Mouse (Mus musculus): ENCODE data around the gene Zfp385c. TPM values are rescaled to one million over a fixed set of nuclear protein-coding genes. Genes with fewer than 3 reads are reported as not detected.

Zfp385c gene
- total RNA-seq, 1 experiment from 2014 or later, result 0.76 TPM

DNA sequence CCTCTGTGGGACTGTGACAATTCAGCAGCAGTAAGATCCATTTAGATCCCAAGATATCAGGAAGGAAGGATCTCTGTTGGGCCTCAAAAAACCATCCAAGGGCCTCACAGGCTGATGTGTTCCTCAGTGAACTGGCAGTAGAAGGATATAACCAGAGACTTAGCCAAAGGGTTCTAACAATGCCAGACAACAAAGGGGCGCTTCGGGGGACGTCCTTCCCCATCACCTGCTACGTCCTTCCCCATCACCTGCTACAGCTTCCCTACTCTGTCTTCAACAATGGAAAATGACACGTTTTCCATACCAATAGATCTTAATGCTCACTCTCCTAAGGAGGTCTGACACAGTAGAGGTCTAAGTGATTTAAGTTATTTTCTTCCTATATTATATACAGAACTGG is 75.9 kb downstream of the Zfp385c start:
- ATAC-seq (replicated peaks; ENCODE audit: insufficient number of reproducible peaks, low FRiP score, low TSS enrichment, poor library complexity, severe bottlenecking), result no peak

DNA sequence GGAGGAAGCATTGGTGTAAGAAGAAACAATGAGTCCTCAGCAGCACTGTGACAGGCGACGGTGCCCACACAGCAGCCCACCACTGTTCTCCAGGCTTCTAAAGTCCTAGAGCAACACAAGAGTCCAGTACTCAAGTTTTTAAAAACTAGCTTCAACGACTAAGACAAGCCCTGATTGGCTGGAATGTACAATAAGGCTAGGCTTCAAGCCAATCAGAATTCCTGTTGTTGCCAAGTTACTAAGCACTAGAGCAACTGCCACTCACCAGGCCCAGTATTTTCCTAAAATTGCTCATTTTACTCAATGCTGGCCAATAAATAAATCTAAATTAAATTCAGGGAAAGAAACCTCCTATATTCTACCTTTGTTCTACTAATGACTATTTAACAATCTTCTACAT is 79.0 kb downstream of the Zfp385c start:
- ATAC-seq (replicated peaks; ENCODE audit: insufficient number of reproducible peaks, low FRiP score, low TSS enrichment, poor library complexity, severe bottlenecking), result no peak

DNA sequence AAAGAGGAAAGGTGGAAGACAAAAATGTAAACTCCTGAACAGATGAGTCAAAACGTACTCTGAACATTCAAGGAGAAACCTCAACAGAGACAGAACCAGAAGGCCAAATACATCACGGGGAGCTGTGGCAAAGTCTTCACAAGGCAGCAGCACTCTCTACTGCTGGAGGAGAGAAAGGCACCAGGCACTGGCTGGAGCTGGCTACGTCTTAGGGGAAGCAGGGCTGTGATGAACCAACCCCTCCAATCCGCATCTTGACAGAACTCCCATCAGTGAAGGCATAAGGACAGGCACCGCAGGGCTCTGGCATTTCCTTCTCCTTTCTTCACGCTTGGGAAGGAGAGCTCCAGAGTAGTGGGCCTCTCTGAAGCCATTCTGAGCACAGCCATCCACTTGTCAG is 80.6 kb downstream of the Zfp385c start:
- no peak for ATAC-seq (replicated peaks; ENCODE audit: insufficient number of reproducible peaks, low FRiP score, low TSS enrichment, poor library complexity, severe bottlenecking)

DNA sequence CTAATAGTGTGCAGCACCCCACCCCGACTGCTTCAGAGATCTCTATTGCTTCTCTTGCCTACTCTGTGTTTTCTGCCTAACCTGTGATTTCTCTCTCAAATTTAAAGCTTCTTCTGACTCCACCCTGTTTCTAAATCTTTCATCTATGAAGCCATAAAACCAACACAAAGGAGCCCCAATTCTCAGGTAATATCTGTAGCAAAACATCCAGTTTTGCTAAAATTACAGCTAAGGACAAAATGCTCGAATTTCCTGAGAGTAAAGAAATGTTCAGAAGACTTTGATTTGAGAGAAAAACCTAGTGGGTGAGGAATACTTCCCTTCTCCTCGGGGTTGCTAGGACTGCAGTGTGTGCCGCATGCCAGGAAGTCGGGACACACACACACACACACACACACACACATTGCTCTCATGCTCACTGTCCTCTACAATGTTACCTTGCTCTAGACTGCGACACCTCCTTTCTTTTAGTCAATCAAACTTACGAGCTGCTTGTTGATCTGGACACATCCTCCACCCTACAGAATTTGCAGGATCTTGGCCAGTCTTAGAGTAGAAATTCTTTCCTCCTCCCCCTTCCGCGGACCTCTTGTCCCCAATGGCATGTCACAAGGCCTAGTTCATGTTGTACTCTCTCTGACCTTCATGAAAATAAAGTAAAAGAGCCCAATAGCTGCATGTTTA is 82.1 kb downstream of the Zfp385c start:
- no peak for ATAC-seq (replicated peaks; ENCODE audit: insufficient number of reproducible peaks, low FRiP score, low TSS enrichment, poor library complexity, severe bottlenecking)

- ATAC-seq (replicated peaks; ENCODE audit: insufficient number of reproducible peaks, low FRiP score, low TSS enrichment, poor library complexity, severe bottlenecking), result no peak
Measured at GRCm38 (mm10) chr11:100609355-100609996, 82.8 kb downstream of the Zfp385c start.

DNA sequence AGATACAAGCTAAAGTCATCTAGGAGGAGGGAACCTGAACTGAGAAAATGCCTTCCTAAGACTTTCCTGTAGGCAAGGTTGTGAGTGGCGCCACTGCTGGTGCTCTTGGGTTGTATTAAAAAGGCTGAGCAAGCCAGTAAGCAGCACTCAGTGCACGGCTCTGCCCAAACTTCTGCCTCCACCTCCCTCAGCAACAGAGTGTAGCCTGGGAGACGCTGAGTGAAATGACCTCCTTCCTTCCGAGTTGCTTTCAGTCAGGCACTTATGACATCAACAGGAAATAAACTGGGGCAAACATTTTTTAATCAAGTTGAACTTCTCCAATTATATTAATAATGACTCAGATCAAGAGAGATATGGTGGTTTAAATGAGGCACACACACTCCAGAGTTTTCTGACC is 83.5 kb downstream of the Zfp385c start:
- ATAC-seq (replicated peaks; ENCODE audit: insufficient number of reproducible peaks, low FRiP score, low TSS enrichment, poor library complexity, severe bottlenecking), result no peak

DNA sequence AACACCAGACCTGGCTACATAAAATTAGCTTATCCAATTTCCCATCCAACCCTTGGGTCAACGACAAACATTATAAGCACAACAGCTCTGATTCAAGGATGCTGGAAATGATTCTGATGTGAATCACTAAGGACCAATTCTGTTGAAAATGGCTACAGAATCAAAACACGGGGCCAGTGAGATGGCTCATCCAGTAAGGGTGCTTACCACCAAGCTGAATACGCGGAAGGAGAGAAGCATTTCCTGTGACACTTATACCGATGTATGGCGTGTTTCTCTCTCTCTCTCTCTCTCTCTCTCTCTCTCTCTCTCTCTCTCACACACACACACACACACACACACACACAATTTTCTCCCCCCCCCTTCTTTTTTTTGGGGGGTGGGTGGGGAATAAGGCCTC is 85.1 kb downstream of the Zfp385c start:
- no peak for ATAC-seq (replicated peaks; ENCODE audit: insufficient number of reproducible peaks, low FRiP score, low TSS enrichment, poor library complexity, severe bottlenecking)

DNA sequence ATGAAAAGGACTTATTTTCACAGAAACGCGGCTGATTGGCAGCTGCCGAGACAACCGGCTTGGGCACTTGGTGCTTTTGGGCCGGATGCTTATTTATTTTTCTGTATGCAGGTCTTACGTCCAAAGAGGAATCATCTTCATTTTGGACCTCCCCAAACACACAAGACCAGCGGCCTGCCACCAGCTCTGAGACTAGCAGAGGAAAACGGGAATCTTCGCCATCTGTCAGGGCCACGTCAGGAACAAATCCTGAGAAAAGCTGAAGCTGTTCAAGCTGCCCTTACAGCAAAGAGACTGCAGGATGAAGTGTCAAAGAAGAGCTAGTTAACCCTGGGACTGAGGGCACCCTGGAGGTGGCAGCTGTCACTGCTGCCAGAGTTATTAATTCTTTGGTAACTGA is 86.8 kb downstream of the Zfp385c start:
- no peak for ATAC-seq (replicated peaks; ENCODE audit: insufficient number of reproducible peaks, low FRiP score, low TSS enrichment, poor library complexity, severe bottlenecking)

- no peak for ATAC-seq (replicated peaks; ENCODE audit: insufficient number of reproducible peaks, low FRiP score, low TSS enrichment, poor library complexity, severe bottlenecking)
Measured at GRCm38 (mm10) chr11:100604321-100605005, 87.8 kb downstream of the Zfp385c start.

DNA sequence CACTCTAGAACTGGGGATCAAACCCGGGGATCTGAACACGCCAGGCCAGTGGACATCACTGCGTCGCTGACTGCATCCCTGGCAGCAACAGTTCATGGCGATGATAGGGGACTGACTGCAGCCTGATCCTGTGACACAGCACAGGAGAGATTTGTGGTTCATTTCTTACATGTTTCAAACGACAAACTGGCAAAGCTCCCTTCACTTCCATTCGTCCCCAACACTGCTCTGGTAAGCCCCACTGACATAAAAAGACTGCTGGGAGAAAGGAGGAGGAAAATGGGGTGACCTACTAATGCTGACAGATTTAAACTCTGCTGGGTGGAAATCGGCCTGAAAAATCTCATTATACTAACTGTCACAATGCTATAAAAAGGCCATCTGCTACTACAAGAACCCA is 88.4 kb downstream of the Zfp385c start:
- ATAC-seq (replicated peaks; ENCODE audit: insufficient number of reproducible peaks, low FRiP score, low TSS enrichment, poor library complexity, severe bottlenecking), result no peak

DNA sequence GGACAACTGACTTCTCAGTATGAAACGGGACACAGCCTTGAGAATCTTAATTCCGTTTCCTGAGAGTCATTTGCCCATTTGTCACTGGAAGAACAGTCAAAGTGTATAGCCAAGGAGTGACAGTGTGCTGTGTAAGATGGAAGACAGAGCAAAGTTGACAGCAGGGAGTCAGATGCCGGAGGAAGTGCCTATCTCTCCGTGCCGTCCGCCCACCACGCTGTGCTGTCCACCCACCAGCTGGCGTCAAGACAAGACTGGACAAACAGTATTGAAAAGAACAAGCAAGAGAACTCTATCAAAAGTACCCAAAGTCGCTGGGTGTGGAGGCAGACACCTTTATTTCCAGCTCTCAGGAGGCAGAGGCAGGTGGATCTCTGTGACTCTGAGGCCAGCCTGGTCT is 89.1 kb downstream of the Zfp385c start:
- no peak for ATAC-seq (replicated peaks; ENCODE audit: insufficient number of reproducible peaks, low FRiP score, low TSS enrichment, poor library complexity, severe bottlenecking)

GRCm38 (mm10) chr11:100601372-100601771 is 90.9 kb downstream of the Zfp385c start:
- no peak for ATAC-seq (replicated peaks; ENCODE audit: insufficient number of reproducible peaks, low FRiP score, low TSS enrichment, poor library complexity, severe bottlenecking)

GRCm38 (mm10) chr11:100598074-100598473 is 94.2 kb downstream of the Zfp385c start:
- no peak for ATAC-seq (replicated peaks; ENCODE audit: insufficient number of reproducible peaks, low FRiP score, low TSS enrichment, poor library complexity, severe bottlenecking)

DNA sequence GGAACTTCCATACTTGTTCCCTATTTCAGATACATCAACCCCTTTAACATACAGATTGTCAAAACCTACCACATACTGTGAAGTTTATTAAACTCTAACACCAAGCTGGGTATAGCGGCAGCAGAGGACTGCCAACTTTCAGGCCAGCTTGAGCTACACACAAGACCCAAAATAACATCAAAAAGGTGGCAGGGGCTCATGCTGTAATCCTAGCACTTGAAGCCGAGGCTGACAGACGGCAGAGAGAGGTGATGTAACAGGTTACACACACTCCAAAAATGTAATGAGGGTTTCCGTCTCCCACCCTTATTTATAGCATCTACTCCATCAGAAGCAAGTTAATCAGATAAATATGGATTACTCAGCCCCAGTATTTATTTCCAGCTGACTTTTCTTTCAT is 96.7 kb downstream of the Zfp385c start:
- no peak for ATAC-seq (replicated peaks; ENCODE audit: insufficient number of reproducible peaks, low FRiP score, low TSS enrichment, poor library complexity, severe bottlenecking)

DNA sequence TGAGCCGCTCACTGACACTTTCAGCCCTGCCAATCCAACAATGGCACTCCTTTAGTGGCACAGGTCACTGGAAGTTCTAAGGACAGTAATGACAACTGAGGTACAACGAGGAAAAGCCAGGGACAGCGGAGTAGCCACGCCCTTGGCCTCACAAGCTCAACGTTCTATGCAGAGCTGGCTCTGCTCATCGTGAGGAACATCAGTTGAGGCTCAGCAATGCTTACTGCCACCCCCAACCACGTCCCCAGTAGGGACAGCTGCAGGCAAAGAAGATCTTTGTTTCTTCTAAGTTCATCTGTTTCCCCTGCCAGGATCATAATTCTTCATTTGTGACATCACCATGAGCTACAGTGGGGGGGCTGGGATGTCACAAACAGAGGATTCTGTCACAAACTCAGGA is 97.6 kb downstream of the Zfp385c start:
- no peak for ATAC-seq (replicated peaks; ENCODE audit: insufficient number of reproducible peaks, low FRiP score, low TSS enrichment, poor library complexity, severe bottlenecking)

DNA sequence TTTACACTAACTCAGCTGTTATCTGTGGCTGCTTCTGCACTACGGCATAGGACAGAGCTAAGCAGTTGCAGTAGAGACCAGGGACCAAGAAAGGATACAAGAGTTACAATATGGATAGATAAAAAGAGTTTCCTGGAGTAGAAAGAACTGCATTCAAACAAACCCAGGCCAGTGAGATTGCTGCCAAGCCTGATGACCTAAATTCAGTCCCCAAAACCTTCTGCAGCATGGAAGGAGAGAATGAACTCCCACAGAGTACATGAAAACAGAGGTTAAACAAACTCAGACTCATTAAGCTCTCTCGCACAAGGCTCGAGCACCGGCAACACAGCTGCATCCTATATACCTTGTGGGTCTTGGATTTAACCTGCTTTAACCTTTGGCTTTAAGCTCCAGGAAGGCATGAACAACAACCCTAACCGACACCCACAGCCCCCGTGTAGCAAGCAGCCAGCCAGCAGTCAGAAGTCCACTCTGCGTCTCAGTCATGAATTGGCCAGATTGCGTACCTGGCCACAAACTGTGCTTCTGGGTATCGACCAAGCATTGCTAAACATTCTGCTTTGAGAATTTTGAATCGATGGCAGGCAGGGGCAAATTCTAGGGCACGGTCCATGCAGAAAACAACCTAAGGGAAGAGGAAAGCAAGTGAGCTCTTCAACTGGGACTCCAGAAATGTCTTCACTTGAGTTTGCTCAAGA is 99.8 kb downstream of the Zfp385c start:
- no peak for ATAC-seq (replicated peaks; ENCODE audit: insufficient number of reproducible peaks, low FRiP score, low TSS enrichment, poor library complexity, severe bottlenecking)

- ATAC-seq (replicated peaks; ENCODE audit: insufficient number of reproducible peaks, low FRiP score, low TSS enrichment, poor library complexity, severe bottlenecking), result no peak
Measured at GRCm38 (mm10) chr11:100588462-100588861, 103.8 kb downstream of the Zfp385c start.

- ATAC-seq (replicated peaks; ENCODE audit: insufficient number of reproducible peaks, low FRiP score, low TSS enrichment, poor library complexity, severe bottlenecking), result no peak
Measured at GRCm38 (mm10) chr11:100585148-100585547, 107.1 kb downstream of the Zfp385c start.

GRCm38 (mm10) chr11:100584561-100584961 is 107.7 kb downstream of the Zfp385c start:
- no peak for ATAC-seq (replicated peaks; ENCODE audit: insufficient number of reproducible peaks, low FRiP score, low TSS enrichment, poor library complexity, severe bottlenecking)

Measured in monocyte, adult 5-6 weeks (primary cell).